Mouse (Mus musculus): ENCODE measurements at regions not wholly inside any gene's neighbourhood (a gene's known extent, or its start where the extent isn't known, plus 50 kb on each side); places are given as distances from the start of the nearest gene placed in this dataset.
A peak's percentile ranks its signal among the peaks of the same experiment; 100 is the strongest.

GRCm38 (mm10) chr4:142898994-142899393, 313.8 kb downstream of the Prdm2 start:
- Histone ChIP-seq H3K27ac (ENCODE audit: insufficient read depth, low read length) (no peak overlapping the region), H3K27me3 (ENCODE audit: control insufficient read depth, insufficient read depth, low read length, poor library complexity, severe bottlenecking) (no peaks in the 10 kb centered on the region; the same call in 1 of the 2 replicates), H3K9ac (ENCODE audit: low read depth, poor library complexity, severe bottlenecking) (no peak overlapping the region), H3K4me3 (ENCODE audit: low read depth, low read length) (no peak overlapping the region), H3K36me3 (ENCODE audit: control insufficient read depth, insufficient read depth, low read length, poor library complexity, severe bottlenecking) (no peaks in the 10 kb centered on the region), H3K4me1 (ENCODE audit: control insufficient read depth, insufficient read depth, low read length) (no peaks in the 10 kb centered on the region), H3K9me3 (replicated peaks; ENCODE audit: control insufficient read depth, insufficient read depth, low read length, poor library complexity, severe bottlenecking) (no peaks in the 10 kb centered on the region; the same call in 1 of the 2 replicates)
- no peak for TF ChIP-seq EP300 (IDR thresholded peaks at IDR 0.05; ENCODE audit: insufficient read depth, low read depth, low read length)

GRCm38 (mm10) chr4:142890711-142891110, 322.1 kb downstream of the Prdm2 start:
- Histone ChIP-seq H3K27me3 (ENCODE audit: control insufficient read depth, insufficient read depth, low read length, poor library complexity, severe bottlenecking) (no peaks in the 10 kb centered on the region), H3K9me3 (replicated peaks; ENCODE audit: control insufficient read depth, insufficient read depth, low read length, poor library complexity, severe bottlenecking) (no peaks in the 10 kb centered on the region), H3K4me3 (ENCODE audit: low read depth, low read length) (no peak overlapping the region), H3K36me3 (ENCODE audit: control insufficient read depth, insufficient read depth, low read length, poor library complexity, severe bottlenecking) (no peaks in the 10 kb centered on the region), H3K27ac (ENCODE audit: insufficient read depth, low read length) (no peak overlapping the region), H3K9ac (ENCODE audit: low read depth, poor library complexity, severe bottlenecking) (no peak overlapping the region), H3K4me1 (ENCODE audit: control insufficient read depth, insufficient read depth, low read length) (no peaks in the 10 kb centered on the region)
- TF ChIP-seq EP300 (IDR thresholded peaks at IDR 0.05; ENCODE audit: insufficient read depth, low read depth, low read length) (no peak), CTCF (IDR thresholded peaks at IDR 0.05; ENCODE audit: low read depth, low read length) (no peak), POLR2A (IDR thresholded peaks at IDR 0.05; ENCODE audit: insufficient read depth, low read length) (no peak)

- H3K4me1 ChIP-seq (ENCODE audit: control insufficient read depth, insufficient read depth, low read length): no peaks in the 10 kb centered on the region
- no peak overlapping the region for H3K27ac ChIP-seq (ENCODE audit: insufficient read depth, low read length)
- H3K36me3 ChIP-seq (ENCODE audit: control insufficient read depth, insufficient read depth, low read length, poor library complexity, severe bottlenecking): no peaks in the 10 kb centered on the region
- no peak overlapping the region for H3K4me3 ChIP-seq (ENCODE audit: low read depth, low read length)
- H3K9ac ChIP-seq (ENCODE audit: low read depth, poor library complexity, severe bottlenecking): no peak overlapping the region
- no peaks in the 10 kb centered on the region for H3K9me3 ChIP-seq (replicated peaks; ENCODE audit: control insufficient read depth, insufficient read depth, low read length, poor library complexity, severe bottlenecking)
- no peaks in the 10 kb centered on the region for H3K27me3 ChIP-seq (ENCODE audit: control insufficient read depth, insufficient read depth, low read length, poor library complexity, severe bottlenecking)
- TF ChIP-seq POLR2A (IDR thresholded peaks at IDR 0.05; ENCODE audit: insufficient read depth, low read length) (no peak), EP300 (IDR thresholded peaks at IDR 0.05; ENCODE audit: insufficient read depth, low read depth, low read length) (no peak), CTCF (IDR thresholded peaks at IDR 0.05; ENCODE audit: low read depth, low read length) (no peak)
These were observed 323.9 kb downstream of the Prdm2 start for GRCm38 (mm10) chr4:142888891-142889290.

DNA sequence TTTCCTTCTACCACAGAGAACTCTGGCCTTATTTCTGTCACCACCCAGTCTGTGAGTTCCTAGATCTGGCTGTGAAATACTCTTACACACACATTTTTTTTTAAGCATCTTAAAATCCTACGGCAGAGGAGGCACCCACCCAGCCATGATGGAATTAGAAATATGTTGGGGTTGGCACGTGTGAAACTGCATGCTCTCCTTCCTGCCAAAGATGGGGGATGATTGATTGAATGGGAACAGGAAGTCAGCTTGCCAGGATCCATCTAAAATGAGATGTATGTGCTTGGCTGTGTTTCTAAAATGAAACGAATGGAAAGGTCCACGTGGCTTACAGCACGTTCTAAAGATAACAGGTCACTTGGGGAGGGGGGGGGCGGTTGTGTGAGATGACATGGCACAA, 324.9 kb downstream of the Prdm2 start:
- Histone ChIP-seq H3K36me3 (ENCODE audit: control insufficient read depth, insufficient read depth, low read length, poor library complexity, severe bottlenecking) (no peaks in the 10 kb centered on the region), H3K4me1 (ENCODE audit: control insufficient read depth, insufficient read depth, low read length) (no peaks in the 10 kb centered on the region), H3K9me3 (replicated peaks; ENCODE audit: control insufficient read depth, insufficient read depth, low read length, poor library complexity, severe bottlenecking) (no peaks in the 10 kb centered on the region), H3K4me3 (ENCODE audit: low read depth, low read length) (no peak overlapping the region), H3K27ac (ENCODE audit: insufficient read depth, low read length) (no peak overlapping the region), H3K27me3 (ENCODE audit: control insufficient read depth, insufficient read depth, low read length, poor library complexity, severe bottlenecking) (no peaks in the 10 kb centered on the region), H3K9ac (ENCODE audit: low read depth, poor library complexity, severe bottlenecking) (no peak overlapping the region)
- TF ChIP-seq EP300 (IDR thresholded peaks at IDR 0.05; ENCODE audit: insufficient read depth, low read depth, low read length): no peak
- no peak for TF ChIP-seq POLR2A (IDR thresholded peaks at IDR 0.05; ENCODE audit: insufficient read depth, low read length)
- no peak for TF ChIP-seq CTCF (IDR thresholded peaks at IDR 0.05; ENCODE audit: low read depth, low read length)

DNA sequence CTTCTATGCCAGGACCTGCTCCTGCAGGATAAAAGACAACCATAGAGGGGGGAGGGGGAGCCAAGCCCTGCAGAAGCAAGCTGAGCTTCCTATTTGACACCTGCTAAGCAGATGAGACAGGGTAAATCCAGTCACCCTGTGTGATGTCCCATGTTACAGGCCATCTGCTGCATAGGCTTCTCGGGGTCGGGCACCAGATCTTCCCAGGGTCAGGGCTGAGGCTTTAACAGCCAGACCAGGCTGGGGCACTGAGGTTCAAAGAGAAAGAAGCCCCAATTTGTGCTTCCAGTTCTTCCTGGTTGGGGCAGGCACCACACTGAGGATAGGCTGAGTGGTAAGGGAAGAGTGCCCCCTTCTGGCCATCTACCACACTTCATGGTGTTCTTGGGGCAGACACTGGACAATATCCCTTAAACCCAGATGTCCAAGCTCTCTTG, 332.5 kb downstream of the Prdm2 start:
- Histone ChIP-seq H3K27ac (ENCODE audit: insufficient read depth, low read length) (no peak overlapping the region), H3K4me3 (ENCODE audit: low read depth, low read length) (no peak overlapping the region), H3K36me3 (ENCODE audit: control insufficient read depth, insufficient read depth, low read length, poor library complexity, severe bottlenecking) (no peaks in the 10 kb centered on the region), H3K9ac (ENCODE audit: low read depth, poor library complexity, severe bottlenecking) (no peak overlapping the region), H3K4me1 (ENCODE audit: control insufficient read depth, insufficient read depth, low read length) (no peaks in the 10 kb centered on the region), H3K9me3 (replicated peaks; ENCODE audit: control insufficient read depth, insufficient read depth, low read length, poor library complexity, severe bottlenecking) (no peaks in the 10 kb centered on the region), H3K27me3 (ENCODE audit: control insufficient read depth, insufficient read depth, low read length, poor library complexity, severe bottlenecking) (no peaks in the 10 kb centered on the region)
- TF ChIP-seq CTCF (IDR thresholded peaks at IDR 0.05; ENCODE audit: low read depth, low read length) (peak; percentile 83), POLR2A (IDR thresholded peaks at IDR 0.05; ENCODE audit: insufficient read depth, low read length) (no peak)

GRCm38 (mm10) chr4:142876151-142876550, 336.6 kb downstream of the Prdm2 start:
- H3K27me3 ChIP-seq (ENCODE audit: control insufficient read depth, insufficient read depth, low read length, poor library complexity, severe bottlenecking): no peaks in the 10 kb centered on the region
- H3K4me1 ChIP-seq (ENCODE audit: control insufficient read depth, insufficient read depth, low read length): no peaks in the 10 kb centered on the region
- H3K4me3 ChIP-seq (ENCODE audit: low read depth, low read length): no peak overlapping the region
- no peaks in the 10 kb centered on the region for H3K9me3 ChIP-seq (replicated peaks; ENCODE audit: control insufficient read depth, insufficient read depth, low read length, poor library complexity, severe bottlenecking)
- no peak overlapping the region for H3K27ac ChIP-seq (ENCODE audit: insufficient read depth, low read length)
- no peaks in the 10 kb centered on the region for H3K36me3 ChIP-seq (ENCODE audit: control insufficient read depth, insufficient read depth, low read length, poor library complexity, severe bottlenecking)
- no peak overlapping the region for H3K9ac ChIP-seq (ENCODE audit: low read depth, poor library complexity, severe bottlenecking)
- no peak for TF ChIP-seq CTCF (IDR thresholded peaks at IDR 0.05; ENCODE audit: low read depth, low read length)
- TF ChIP-seq POLR2A (IDR thresholded peaks at IDR 0.05; ENCODE audit: insufficient read depth, low read length): no peak
- no peak for TF ChIP-seq EP300 (IDR thresholded peaks at IDR 0.05; ENCODE audit: insufficient read depth, low read depth, low read length)
